Mouse (Mus musculus): Measurements from ENCODE around the gene Tmem209. TPM values are rescaled to one million over a fixed set of nuclear protein-coding genes. Genes with fewer than 3 reads are reported as not detected.

The Tmem209 gene
- polyA plus RNA-seq, 1 experiment from 2014 or later: 29.9 TPM

GRCm38 (mm10) chr6:30550496-30551192 lies 41.1 kb upstream of the Tmem209 start:
- ATAC-seq (ENCODE audit: insufficient read depth, low FRiP score): no peak
- Histone ChIP-seq H3K4me3 (replicated peaks; ENCODE audit: low read length) (no peak overlapping the region), H3K27me3 (ENCODE audit: control insufficient read depth, insufficient read depth, low read length) (no peaks in the 10 kb centered on the region), H3K4me2 (ENCODE audit: low read depth, low read length) (no peak overlapping the region), H3K9ac (ENCODE audit: low read length) (no peak overlapping the region), H3K36me3 (ENCODE audit: control insufficient read depth, insufficient read depth, low read length) (no peaks in the 10 kb centered on the region), H3K27ac (ENCODE audit: low read length) (no peak overlapping the region), H3K9me3 (replicated peaks; ENCODE audit: control insufficient read depth, low read length) (no peaks in the 10 kb centered on the region), H3K4me1 (ENCODE audit: control insufficient read depth, insufficient read depth, low read length) (peaks cover 15% of the 10 kb centered on the region)
- WGBS: 80% methylated on average over 7 of the region's 7 CpGs

GRCm38 (mm10) chr6:30549231-30549761 lies 39.7 kb upstream of the Tmem209 start:
- 16% methylated on average over 15 of the region's 15 CpGs for WGBS
- Histone ChIP-seq H3K4me2 (ENCODE audit: low read depth, low read length) (0 out of 2 replicates have a peak overlapping the region, but pooled peaks have one; percentile 10), H3K27ac (ENCODE audit: low read length) (peak overlapping the region; percentile 61), H3K9me3 (replicated peaks; ENCODE audit: control insufficient read depth, low read length) (no peaks in the 10 kb centered on the region), H3K36me3 (ENCODE audit: control insufficient read depth, insufficient read depth, low read length) (no peaks in the 10 kb centered on the region), H3K27me3 (ENCODE audit: control insufficient read depth, insufficient read depth, low read length) (no peaks in the 10 kb centered on the region), H3K4me3 (replicated peaks; ENCODE audit: low read length) (no peak overlapping the region), H3K9ac (ENCODE audit: low read length) (peak overlapping the region; percentile 15; the same call in 1 of the 2 replicates), H3K4me1 (ENCODE audit: control insufficient read depth, insufficient read depth, low read length) (peaks cover 15% of the 10 kb centered on the region)
- ATAC-seq (ENCODE audit: insufficient read depth, low FRiP score): no peak

GRCm38 (mm10) chr6:30547656-30548306 lies 38.2 kb upstream of the Tmem209 start:
- no peak for ATAC-seq (ENCODE audit: insufficient read depth, low FRiP score)
- H3K9ac ChIP-seq (ENCODE audit: low read length): peak overlapping the region; percentile 13; the same call in 1 of the 2 replicates
- 36% methylated on average over 9 of the region's 9 CpGs for whole genome bisulfite sequencing

GRCm38 (mm10) chr6:30547274-30547645 lies 37.7 kb upstream of the Tmem209 start:
- Histone ChIP-seq H3K4me1 (ENCODE audit: control insufficient read depth, insufficient read depth, low read length) (peaks cover 21% of the 10 kb centered on the region), H3K4me3 (replicated peaks; ENCODE audit: low read length) (peak overlapping the region; percentile 16), H3K36me3 (ENCODE audit: control insufficient read depth, insufficient read depth, low read length) (no peaks in the 10 kb centered on the region), H3K4me2 (ENCODE audit: low read depth, low read length) (peak overlapping the region; percentile 58), H3K9me3 (replicated peaks; ENCODE audit: control insufficient read depth, low read length) (no peaks in the 10 kb centered on the region), H3K27ac (ENCODE audit: low read length) (peak overlapping the region; percentile 53), H3K9ac (ENCODE audit: low read length) (peak overlapping the region; percentile 46; the same call in 1 of the 2 replicates), H3K27me3 (ENCODE audit: control insufficient read depth, insufficient read depth, low read length) (no peaks in the 10 kb centered on the region)
- WGBS: 0% methylated on average over 17 of the region's 17 CpGs
- ATAC-seq (ENCODE audit: insufficient read depth, low FRiP score): no peak; the same call in 1 of the 2 replicates

More at GRCm38 (mm10) chr6:30547656-30548306, 38.2 kb upstream of the Tmem209 start:
- Histone ChIP-seq H3K36me3 (ENCODE audit: control insufficient read depth, insufficient read depth, low read length) (no peaks in the 10 kb centered on the region), H3K4me2 (ENCODE audit: low read depth, low read length) (peak overlapping the region; percentile 58), H3K27ac (ENCODE audit: low read length) (peak overlapping the region; percentile 34), H3K27me3 (ENCODE audit: control insufficient read depth, insufficient read depth, low read length) (no peaks in the 10 kb centered on the region), H3K4me3 (replicated peaks; ENCODE audit: low read length) (no peak overlapping the region), H3K4me1 (ENCODE audit: control insufficient read depth, insufficient read depth, low read length) (peaks cover 21% of the 10 kb centered on the region), H3K9me3 (replicated peaks; ENCODE audit: control insufficient read depth, low read length) (no peaks in the 10 kb centered on the region)

- WGBS: 14% methylated on average over 17 of the region's 17 CpGs
- Histone ChIP-seq H3K4me3 (replicated peaks; ENCODE audit: low read length) (peak overlapping the region; percentile 16), H3K27ac (ENCODE audit: low read length) (peak overlapping the region; percentile 53), H3K9ac (ENCODE audit: low read length) (peak overlapping the region; percentile 46; the same call in 1 of the 2 replicates), H3K4me1 (ENCODE audit: control insufficient read depth, insufficient read depth, low read length) (peaks cover 21% of the 10 kb centered on the region), H3K9me3 (replicated peaks; ENCODE audit: control insufficient read depth, low read length) (no peaks in the 10 kb centered on the region), H3K36me3 (ENCODE audit: control insufficient read depth, insufficient read depth, low read length) (no peaks in the 10 kb centered on the region), H3K27me3 (ENCODE audit: control insufficient read depth, insufficient read depth, low read length) (no peaks in the 10 kb centered on the region), H3K4me2 (ENCODE audit: low read depth, low read length) (peak overlapping the region; percentile 58)
- peak; percentile 25; the same call in 1 of the 2 replicates for ATAC-seq (ENCODE audit: insufficient read depth, low FRiP score)
Measured at GRCm38 (mm10) chr6:30546571-30547273, 37.1 kb upstream of the Tmem209 start.

- no peak for ATAC-seq (ENCODE audit: insufficient read depth, low FRiP score)
- WGBS: 69% methylated on average over 7 of the region's 7 CpGs
- H3K4me2 ChIP-seq (ENCODE audit: low read depth, low read length): no peak overlapping the region
- peaks cover 21% of the 10 kb centered on the region for H3K4me1 ChIP-seq (ENCODE audit: control insufficient read depth, insufficient read depth, low read length)
- H3K4me3 ChIP-seq (replicated peaks; ENCODE audit: low read length): no peak overlapping the region
- no peaks in the 10 kb centered on the region for H3K36me3 ChIP-seq (ENCODE audit: control insufficient read depth, insufficient read depth, low read length)
- H3K27me3 ChIP-seq (ENCODE audit: control insufficient read depth, insufficient read depth, low read length): no peaks in the 10 kb centered on the region
- H3K9me3 ChIP-seq (replicated peaks; ENCODE audit: control insufficient read depth, low read length): no peaks in the 10 kb centered on the region
- H3K9ac ChIP-seq (ENCODE audit: low read length): no peak overlapping the region
- H3K27ac ChIP-seq (ENCODE audit: low read length): peak overlapping the region; percentile 44; the same call in 1 of the 2 replicates
Measured at GRCm38 (mm10) chr6:30545689-30546088, 36.1 kb upstream of the Tmem209 start.

- no peak for ATAC-seq (ENCODE audit: insufficient read depth, low FRiP score)
- H3K4me2 ChIP-seq (ENCODE audit: low read depth, low read length): peak overlapping the region; percentile 40
- no peaks in the 10 kb centered on the region for H3K27me3 ChIP-seq (ENCODE audit: control insufficient read depth, insufficient read depth, low read length)
- H3K27ac ChIP-seq (ENCODE audit: low read length): 0 out of 2 replicates have a peak overlapping the region, but pooled peaks have one; percentile 2
- peaks cover 12% of the 10 kb centered on the region; the same call in 1 of the 2 replicates for H3K4me1 ChIP-seq (ENCODE audit: control insufficient read depth, insufficient read depth, low read length)
- H3K9me3 ChIP-seq (replicated peaks; ENCODE audit: control insufficient read depth, low read length): no peaks in the 10 kb centered on the region
- 27% methylated on average over 8 of the region's 8 CpGs for WGBS
- no peaks in the 10 kb centered on the region for H3K36me3 ChIP-seq (ENCODE audit: control insufficient read depth, insufficient read depth, low read length)
- 0 out of 2 replicates have a peak overlapping the region, but pooled peaks have one; percentile 23 for H3K9ac ChIP-seq (ENCODE audit: low read length)
- H3K4me3 ChIP-seq (replicated peaks; ENCODE audit: low read length): peak overlapping the region; percentile 19; the same call in 1 of the 2 replicates
Measured at GRCm38 (mm10) chr6:30543851-30544250, 34.3 kb upstream of the Tmem209 start.

GRCm38 (mm10) chr6:30543077-30543476 lies 33.5 kb upstream of the Tmem209 start:
- no peak overlapping the region for H3K4me2 ChIP-seq (ENCODE audit: low read depth, low read length)
- H3K27me3 ChIP-seq (ENCODE audit: control insufficient read depth, insufficient read depth, low read length): no peaks in the 10 kb centered on the region
- no peak overlapping the region for H3K4me3 ChIP-seq (replicated peaks; ENCODE audit: low read length)
- H3K4me1 ChIP-seq (ENCODE audit: control insufficient read depth, insufficient read depth, low read length): peaks cover 16% of the 10 kb centered on the region
- 49% methylated on average over 12 of the region's 12 CpGs for WGBS
- no peaks in the 10 kb centered on the region for H3K9me3 ChIP-seq (replicated peaks; ENCODE audit: control insufficient read depth, low read length)
- no peak for ATAC-seq (ENCODE audit: insufficient read depth, low FRiP score)
- no peaks in the 10 kb centered on the region for H3K36me3 ChIP-seq (ENCODE audit: control insufficient read depth, insufficient read depth, low read length)
- H3K9ac ChIP-seq (ENCODE audit: low read length): peak overlapping the region; percentile 38; the same call in 1 of the 2 replicates
- peak overlapping the region; percentile 33; the same call in 1 of the 2 replicates for H3K27ac ChIP-seq (ENCODE audit: low read length)

Data from stomach, embryonic 16.5 days (tissue).